Mouse (Mus musculus): ENCODE measurements around the gene Serhl.

DNA sequence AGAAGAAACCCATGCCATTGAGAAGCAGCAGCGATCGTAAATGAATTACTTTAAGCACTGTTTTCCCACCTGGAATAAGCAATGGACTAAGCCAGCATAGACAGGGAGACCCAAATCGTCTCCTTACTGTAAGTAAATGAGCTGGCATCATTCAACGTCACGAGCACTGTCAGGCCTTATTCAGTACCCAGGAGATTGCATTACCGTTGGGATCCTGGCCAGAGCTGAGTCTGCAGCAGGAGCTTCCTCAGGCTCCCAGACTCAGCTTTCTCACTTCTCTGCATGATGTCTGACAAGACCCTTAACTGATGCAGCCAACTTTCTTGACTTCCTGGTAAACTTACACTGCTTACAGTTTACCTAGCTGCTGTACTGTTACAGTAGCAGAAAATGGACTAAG lies 45.4 kb downstream of the Serhl start:
- TF ChIP-seq CTCF (IDR thresholded peaks at IDR 0.05; ENCODE audit: low read depth, low read length) (no peak), POLR2A (IDR thresholded peaks at IDR 0.05; ENCODE audit: extremely low read depth, insufficient read depth, low read length) (no peak)
